Mouse (Mus musculus) kidney, embryonic 15.5 days (tissue): Measurements from ENCODE around the gene Qrich1. TPM values are rescaled to one million over a fixed set of nuclear protein-coding genes. Genes with fewer than 3 reads are reported as not detected.

Source experiments
- ATAC-seq: fragments of 200-750 bp; cut with Nextera tagmentation; replicated peaks from 2 replicates; pipeline ENCODE4 v1.8.0; 2017; ENCODE audit warnings: moderate TSS enrichment; ENCODE audit not compliant: low FRiP score
- H3K27ac ChIP-seq: fragments of 300-500 bp; sonication (generic); 2 replicates; pipeline ENCODE4 v1.5.1; 2015; ENCODE audit warnings: mild to moderate bottlenecking, inconsistent platforms
- H3K27me3 ChIP-seq: fragments of 300-500 bp; sonication (generic); 2 replicates; pipeline ENCODE4 v1.6.1; 2015; ENCODE audit warnings: inconsistent platforms
- H3K36me3 ChIP-seq: fragments of 300-500 bp; sonication (generic); 2 replicates; pipeline ENCODE4 v1.6.1; 2015; ENCODE audit warnings: inconsistent platforms
- H3K4me1 ChIP-seq: fragments of 300-500 bp; sonication (generic); 2 replicates; pipeline ENCODE4 v1.6.1; 2015; ENCODE audit warnings: inconsistent platforms
- H3K4me2 ChIP-seq: fragments of 300-500 bp; sonication (generic); 2 replicates; pipeline ENCODE4 v1.6.1; 2015; ENCODE audit warnings: moderate library complexity, mild to moderate bottlenecking, inconsistent platforms
- H3K4me3 ChIP-seq: fragments of 300-500 bp; sonication (generic); replicated peaks from 2 replicates; pipeline ENCODE4 v1.5.1; 2015; ENCODE audit warnings: mild to moderate bottlenecking, inconsistent platforms
- H3K9ac ChIP-seq: fragments of 300-500 bp; sonication (generic); 2 replicates; pipeline ENCODE4 v1.6.1; 2015; ENCODE audit warnings: mild to moderate bottlenecking, inconsistent platforms
- H3K9me3 ChIP-seq: fragments of 300-500 bp; sonication (generic); replicated peaks from 2 replicates; pipeline ENCODE4 v1.6.1; 2016; ENCODE audit warnings: inconsistent platforms
- WGBS: fragments of 180-500 bp; shearing (Covaris S2); methylation state at CpG from one replicate; pipeline ENCODE4 v1.1.7; 2015; ENCODE audit warnings: mixed read lengths; 5-methylcytosine and 5-hydroxymethylcytosine counted together
- polyA plus RNA-seq: library from polyadenylated mRNA; unstranded; fragments of >200 nt; fragmentation: Nextera tagmentation; extraction: Ambion mirVana; gene quantifications from 2 replicates; pipeline ENCODE4 v1.2.1, GENCODE M21; 2015

The Qrich1 gene
- polyA plus RNA-seq, 1 experiment from 2014 or later, result 125 TPM

GRCm38 (mm10) chr9:108485301-108485875 lies 31.2 kb upstream of the Qrich1 start:
- H3K4me1 ChIP-seq, result peaks cover 22% of the 10 kb centered on the region
- H3K27me3 ChIP-seq, result no peaks in the 10 kb centered on the region
- no peak overlapping the region for H3K4me2 ChIP-seq
- 96% methylated on average over 19 of the region's 19 CpGs for WGBS
- ATAC-seq, result no peak
- H3K36me3 ChIP-seq, result peaks cover 92% of the 10 kb centered on the region
- no peak overlapping the region for H3K9ac ChIP-seq
- H3K9me3 ChIP-seq, result no peaks in the 10 kb centered on the region
- H3K27ac ChIP-seq, result no peak overlapping the region
- no peak overlapping the region for H3K4me3 ChIP-seq

GRCm38 (mm10) chr9:108486973-108487530 lies 29.6 kb upstream of the Qrich1 start:
- Histone ChIP-seq H3K27me3 (no peaks in the 10 kb centered on the region), H3K9me3 (no peaks in the 10 kb centered on the region), H3K4me2 (no peak overlapping the region), H3K36me3 (peaks cover 79% of the 10 kb centered on the region), H3K27ac (no peak overlapping the region), H3K9ac (no peak overlapping the region), H3K4me3 (no peak overlapping the region), H3K4me1 (peaks cover 16% of the 10 kb centered on the region)
- no peak for ATAC-seq
- WGBS, result 95% methylated on average over 8 of the region's 8 CpGs

- H3K4me1 ChIP-seq, result peaks cover 21% of the 10 kb centered on the region
- H3K9ac ChIP-seq, result no peak overlapping the region
- H3K27me3 ChIP-seq, result no peaks in the 10 kb centered on the region
- H3K36me3 ChIP-seq, result peaks cover 79% of the 10 kb centered on the region
- H3K4me2 ChIP-seq, result no peak overlapping the region
- ATAC-seq, result no peak
- WGBS, result 90% methylated on average over 17 of the region's 17 CpGs
- H3K27ac ChIP-seq, result no peak overlapping the region
- H3K4me3 ChIP-seq, result no peak overlapping the region
- no peaks in the 10 kb centered on the region for H3K9me3 ChIP-seq
These were observed 28.2 kb upstream of the Qrich1 start for GRCm38 (mm10) chr9:108488403-108488802.

GRCm38 (mm10) chr9:108489215-108489614 lies 27.4 kb upstream of the Qrich1 start:
- H3K4me1 ChIP-seq, result peaks cover 21% of the 10 kb centered on the region
- no peak overlapping the region for H3K4me3 ChIP-seq
- no peak overlapping the region for H3K4me2 ChIP-seq
- no peak for ATAC-seq
- H3K27me3 ChIP-seq, result no peaks in the 10 kb centered on the region
- H3K36me3 ChIP-seq, result peaks cover 79% of the 10 kb centered on the region
- no peak overlapping the region for H3K9ac ChIP-seq
- WGBS, result 95% methylated on average over 20 of the region's 20 CpGs
- no peak overlapping the region for H3K27ac ChIP-seq
- no peaks in the 10 kb centered on the region for H3K9me3 ChIP-seq

GRCm38 (mm10) chr9:108489702-108490558 lies 26.7 kb upstream of the Qrich1 start:
- Histone ChIP-seq H3K27me3 (no peaks in the 10 kb centered on the region), H3K27ac (peak overlapping the region; percentile 98), H3K4me3 (peak overlapping the region; percentile 99), H3K36me3 (peaks cover 79% of the 10 kb centered on the region), H3K9ac (peak overlapping the region; percentile 97; the same call in 1 of the 2 replicates), H3K4me1 (peaks cover 21% of the 10 kb centered on the region), H3K9me3 (no peaks in the 10 kb centered on the region), H3K4me2 (peak overlapping the region; percentile 72)
- ATAC-seq, result peak; percentile 19; the same call in 1 of the 2 replicates
- WGBS, result 59% methylated on average over 26 of the region's 26 CpGs

- Histone ChIP-seq H3K27me3 (no peaks in the 10 kb centered on the region), H3K36me3 (peaks cover 79% of the 10 kb centered on the region), H3K4me1 (peaks cover 21% of the 10 kb centered on the region), H3K9ac (peak within 1 kb of the TSS; percentile 97), H3K9me3 (no peaks in the 10 kb centered on the region), H3K27ac (peak within 1 kb of the TSS; percentile 98), H3K4me3 (peak within 1 kb of the TSS; percentile 99), H3K4me2 (peak within 1 kb of the TSS; percentile 72)
- peak; percentile 95 for ATAC-seq
- WGBS, result under 1% methylated on average over 69 of the region's 69 CpGs
These were observed 25.9 kb upstream of the Qrich1 start, which contains the start of gene Usp19 for GRCm38 (mm10) chr9:108490559-108491285. Gene Usp19, plus strand, starts transcription at chr9:108490602.

GRCm38 (mm10) chr9:108491286-108491580 lies 25.4 kb upstream of the Qrich1 start:
- Histone ChIP-seq H3K9ac (peak overlapping the region; percentile 97), H3K27ac (peak overlapping the region; percentile 98), H3K4me3 (peak overlapping the region; percentile 99), H3K4me1 (peaks cover 21% of the 10 kb centered on the region), H3K9me3 (no peaks in the 10 kb centered on the region), H3K36me3 (peaks cover 79% of the 10 kb centered on the region), H3K4me2 (peak overlapping the region; percentile 72), H3K27me3 (no peaks in the 10 kb centered on the region)
- ATAC-seq, result no peak
- 8% methylated on average over 12 of the region's 12 CpGs for WGBS

GRCm38 (mm10) chr9:108492043-108492750 lies 24.4 kb upstream of the Qrich1 start:
- WGBS, result 78% methylated on average over 16 of the region's 16 CpGs
- no peak for ATAC-seq
- Histone ChIP-seq H3K36me3 (peaks cover 79% of the 10 kb centered on the region), H3K27ac (0 out of 2 replicates have a peak overlapping the region, but pooled peaks have one; percentile 98), H3K4me1 (peaks cover 21% of the 10 kb centered on the region), H3K4me3 (peak overlapping the region; percentile 99), H3K9ac (peak overlapping the region; percentile 97), H3K4me2 (peak overlapping the region; percentile 72), H3K9me3 (no peaks in the 10 kb centered on the region), H3K27me3 (no peaks in the 10 kb centered on the region)

- WGBS, result 98% methylated on average over 8 of the region's 8 CpGs
- no peak for ATAC-seq
- no peaks in the 10 kb centered on the region for H3K27me3 ChIP-seq
- no peak overlapping the region for H3K27ac ChIP-seq
- no peak overlapping the region for H3K9ac ChIP-seq
- H3K36me3 ChIP-seq, result peaks cover 79% of the 10 kb centered on the region
- peaks cover 21% of the 10 kb centered on the region for H3K4me1 ChIP-seq
- H3K4me2 ChIP-seq, result no peak overlapping the region
- no peak overlapping the region for H3K4me3 ChIP-seq
- H3K9me3 ChIP-seq, result no peaks in the 10 kb centered on the region
These were observed 23.4 kb upstream of the Qrich1 start for GRCm38 (mm10) chr9:108493246-108493645.

- no peak overlapping the region for H3K4me2 ChIP-seq
- H3K27me3 ChIP-seq, result no peaks in the 10 kb centered on the region
- 95% methylated on average over 19 of the region's 19 CpGs for WGBS
- no peak overlapping the region for H3K27ac ChIP-seq
- peaks cover 79% of the 10 kb centered on the region for H3K36me3 ChIP-seq
- peaks cover 21% of the 10 kb centered on the region for H3K4me1 ChIP-seq
- no peak overlapping the region for H3K9ac ChIP-seq
- no peaks in the 10 kb centered on the region for H3K9me3 ChIP-seq
- H3K4me3 ChIP-seq, result no peak overlapping the region
- no peak for ATAC-seq
These were observed 22.3 kb upstream of the Qrich1 start for GRCm38 (mm10) chr9:108494146-108494825.

- H3K27ac ChIP-seq, result no peak overlapping the region
- no peak for ATAC-seq
- peaks cover 80% of the 10 kb centered on the region for H3K36me3 ChIP-seq
- 83% methylated on average over 10 of the region's 10 CpGs for WGBS
- H3K4me2 ChIP-seq, result no peak overlapping the region
- no peak overlapping the region for H3K9ac ChIP-seq
- no peak overlapping the region for H3K4me3 ChIP-seq
- peaks cover 15% of the 10 kb centered on the region for H3K4me1 ChIP-seq
- H3K9me3 ChIP-seq, result no peaks in the 10 kb centered on the region
- no peaks in the 10 kb centered on the region for H3K27me3 ChIP-seq
These were observed 21.7 kb upstream of the Qrich1 start for GRCm38 (mm10) chr9:108494905-108495304.
